Mouse (Mus musculus) erythroblast, embryonic 14.5 days (primary cell): ENCODE measurements around the gene Lrig1.

ENCODE experiments used
- GATA1 ChIP-seq: IDR thresholded peaks from 2 replicates; pipeline ENCODE4 v1.6.1; 2012; ENCODE audit warnings: low read length, inconsistent platforms, mixed read lengths
- TAL1 ChIP-seq: IDR thresholded peaks from 3 replicates; pipeline ENCODE4 v1.6.1; 2012; ENCODE audit warnings: low read length, inconsistent platforms, mixed read lengths

DNA sequence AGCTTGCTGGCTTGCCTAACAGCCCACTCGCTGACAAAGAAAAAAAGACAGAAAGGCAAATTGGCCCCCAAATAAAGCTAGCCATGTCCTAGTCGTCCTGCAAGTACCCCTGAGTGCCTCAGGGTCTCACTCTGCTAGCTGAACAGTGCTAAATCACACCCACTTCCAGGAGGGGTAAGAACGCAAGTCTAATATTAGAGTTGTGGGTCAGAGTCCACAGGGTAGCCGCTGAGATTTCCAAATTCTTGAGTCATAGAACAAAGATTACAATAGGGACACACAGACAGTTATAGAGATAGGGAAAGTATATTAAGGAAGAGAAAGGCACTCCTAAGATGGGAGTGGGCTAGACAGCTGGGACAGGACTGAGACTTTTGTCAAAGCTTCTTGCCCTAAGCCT is 51.5 kb downstream of the Lrig1 start:
- TF ChIP-seq GATA1 (no peak), TAL1 (no peak)
